Mouse (Mus musculus) urinary bladder, postnatal 10 days (tissue): ENCODE measurements around the gene Scn5a.

Experiments used
- DNase-seq: peaks from one replicate; pipeline ENCODE4 v3.0.0; 2022; ENCODE audit warnings: low spot score

The Scn5a gene

GRCm38 (mm10) chr9:119578636-119579438 is at the start of gene Scn5a:
Gene Scn5a, minus strand, starts transcription at chr9:119579016.
- no peak for DNase-seq

- DNase-seq: no peak
Observed at GRCm38 (mm10) chr9:119627227-119627626, 48.4 kb upstream of the Scn5a start.

- DNase-seq: no peak
Observed at GRCm38 (mm10) chr9:119624151-119624550, 45.3 kb upstream of the Scn5a start.

GRCm38 (mm10) chr9:119614798-119615197 is 36.0 kb upstream of the Scn5a start:
- DNase-seq: no peak

GRCm38 (mm10) chr9:119610563-119611166 is 31.8 kb upstream of the Scn5a start:
- no peak for DNase-seq

- DNase-seq: no peak
Observed at GRCm38 (mm10) chr9:119606906-119607305, 28.1 kb upstream of the Scn5a start.

GRCm38 (mm10) chr9:119604607-119605006 is 25.8 kb upstream of the Scn5a start:
- DNase-seq: no peak

- DNase-seq: no peak
Observed at GRCm38 (mm10) chr9:119598501-119598900, 19.7 kb upstream of the Scn5a start.

GRCm38 (mm10) chr9:119597332-119597731 is 18.5 kb upstream of the Scn5a start:
- no peak for DNase-seq

- no peak for DNase-seq
Observed at GRCm38 (mm10) chr9:119589592-119589991, 10.8 kb upstream of the Scn5a start.

- no peak for DNase-seq
Observed at GRCm38 (mm10) chr9:119588763-119589449, 10.1 kb upstream of the Scn5a start.

- DNase-seq: no peak
Observed at GRCm38 (mm10) chr9:119580668-119581067, 1.9 kb upstream of the Scn5a start.

- no peak for DNase-seq
Observed at GRCm38 (mm10) chr9:119580187-119580586, 1.4 kb upstream of the Scn5a start.

- DNase-seq: no peak
Observed at GRCm38 (mm10) chr9:119578311-119578635, 543 bp downstream of the Scn5a start.

GRCm38 (mm10) chr9:119576977-119577376 is 1.8 kb downstream of the Scn5a start:
- no peak for DNase-seq

GRCm38 (mm10) chr9:119575732-119576131 is 3.1 kb downstream of the Scn5a start:
- DNase-seq: no peak

GRCm38 (mm10) chr9:119574366-119574765 is 4.5 kb downstream of the Scn5a start:
- DNase-seq: no peak

GRCm38 (mm10) chr9:119573009-119573408 is 5.8 kb downstream of the Scn5a start:
- DNase-seq: no peak

GRCm38 (mm10) chr9:119571411-119571888 is 7.4 kb downstream of the Scn5a start:
- no peak for DNase-seq

- DNase-seq: no peak
Observed at GRCm38 (mm10) chr9:119570652-119571051, 8.2 kb downstream of the Scn5a start.

GRCm38 (mm10) chr9:119568732-119569131 is 10.1 kb downstream of the Scn5a start:
- no peak for DNase-seq

GRCm38 (mm10) chr9:119567800-119568199 is 11.0 kb downstream of the Scn5a start:
- DNase-seq: no peak

GRCm38 (mm10) chr9:119566214-119566613 is 12.6 kb downstream of the Scn5a start:
- DNase-seq: no peak
